Mouse (Mus musculus) adrenal gland, postnatal 25 days (tissue): ENCODE results near the gene Marveld1. TPM values are rescaled to one million over a fixed set of nuclear protein-coding genes. Genes with fewer than 3 reads are reported as not detected.
A peak's percentile ranks its signal among the peaks of the same experiment; 100 is the strongest.

Source experiments
- DNase-seq: peaks from one replicate; pipeline ENCODE4 v3.0.0; 2021; ENCODE audit warnings: mixed read lengths
- total RNA-seq: library from RNA; stranded (reverse); gene quantifications from 2 replicates; pipeline ENCODE4 v1.2.3, GENCODE M21; 2021

Marveld1 gene
- total RNA-seq, 1 experiment from 2014 or later = 45.0 TPM

GRCm38 (mm10) chr19:42139724-42140517 lies 7.3 kb upstream of the Marveld1 start:
- DNase-seq = no peak

DNA sequence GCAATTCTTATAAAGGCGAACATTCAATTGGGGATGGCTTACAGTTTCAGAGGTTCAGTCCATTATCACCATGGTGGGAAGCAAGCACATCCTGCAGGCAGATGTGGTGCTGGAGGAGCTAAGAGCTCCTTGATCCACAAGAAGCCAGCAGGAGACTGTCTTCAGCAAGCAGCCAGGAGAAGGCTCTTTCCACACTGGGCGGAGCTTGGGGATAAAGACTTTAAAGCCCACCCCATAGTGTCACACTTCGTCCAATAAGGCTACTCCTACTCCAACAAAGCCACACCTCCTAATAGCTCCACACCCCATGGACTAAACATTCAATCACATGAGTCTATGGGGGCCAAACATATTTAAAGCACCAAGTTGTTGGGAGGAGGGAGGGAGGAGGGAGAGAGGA lies 5.2 kb upstream of the Marveld1 start:
- DNase-seq = no peak

DNA sequence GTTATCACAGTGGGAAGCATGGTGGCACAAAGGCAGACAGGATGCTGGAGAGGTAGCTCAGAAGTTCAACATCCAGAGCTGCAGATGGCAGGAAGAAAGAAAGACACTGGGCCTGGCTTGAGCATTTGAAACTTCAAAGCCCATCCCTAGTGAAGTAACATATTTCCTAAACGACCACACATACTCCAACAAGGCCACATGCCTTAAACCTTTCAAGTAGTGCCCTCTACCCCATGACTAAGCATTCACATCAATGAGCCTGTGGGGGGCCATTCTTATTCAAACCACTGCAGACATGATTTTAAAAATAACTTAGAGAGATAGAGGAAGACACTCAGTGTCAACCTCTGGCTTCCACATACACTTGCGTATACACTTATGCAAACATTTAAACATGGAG lies 4.4 kb upstream of the Marveld1 start:
- no peak for DNase-seq

GRCm38 (mm10) chr19:42144067-42144466 lies 3.1 kb upstream of the Marveld1 start:
- DNase-seq = no peak

DNA sequence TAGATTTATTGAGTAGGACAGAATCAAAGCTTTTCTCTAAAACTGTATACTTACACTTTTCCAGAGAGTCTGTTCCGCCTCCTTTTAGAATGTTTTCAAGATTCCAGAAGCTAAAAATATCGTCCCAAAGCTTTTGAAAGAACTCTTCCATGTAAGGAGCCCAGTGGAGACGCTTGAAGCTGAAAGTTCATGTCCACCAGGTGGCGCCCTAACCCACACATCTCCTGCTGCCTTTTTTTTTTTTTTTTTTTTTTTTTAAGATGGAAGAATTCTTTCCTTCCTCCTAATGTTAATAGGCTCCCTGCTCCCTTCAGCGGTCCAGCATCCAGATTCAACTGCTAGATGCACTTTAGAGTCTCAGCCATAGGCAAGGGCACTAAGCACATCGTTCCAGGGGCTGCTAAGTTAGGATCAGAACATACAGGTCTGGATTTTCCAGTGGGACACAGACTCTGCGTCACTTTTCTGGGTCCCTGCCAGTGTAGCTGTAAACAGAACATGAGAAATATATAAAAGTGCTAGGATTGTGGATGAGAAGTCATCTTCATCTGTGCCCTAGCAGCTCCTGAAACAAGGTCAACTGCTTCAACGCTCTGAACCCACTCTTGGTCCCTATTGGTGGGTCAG lies 2.5 kb upstream of the Marveld1 start:
- peak; percentile 87 for DNase-seq

DNA sequence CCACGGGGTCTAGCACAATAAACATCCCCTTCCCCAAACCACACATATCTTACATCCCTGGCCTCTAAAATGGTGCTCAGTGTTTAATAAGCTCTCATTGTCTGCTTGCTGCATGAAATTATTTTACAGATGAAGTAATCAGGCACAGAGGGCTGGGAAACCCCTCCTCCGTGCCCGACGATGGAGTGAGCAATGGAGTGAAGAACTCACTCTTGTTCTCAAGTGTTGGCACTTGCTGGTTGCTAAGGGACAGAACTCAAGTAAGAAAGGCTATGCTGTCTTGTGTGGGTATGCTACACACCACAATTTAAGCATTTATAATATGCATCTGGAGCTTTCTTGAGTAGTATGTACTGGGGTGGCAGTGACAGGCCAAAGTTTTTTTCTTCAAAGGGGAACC lies 2.0 kb upstream of the Marveld1 start:
- DNase-seq = no peak

GRCm38 (mm10) chr19:42145731-42146130 lies 1.5 kb upstream of the Marveld1 start:
- no peak for DNase-seq

- DNase-seq = no peak
These were observed 757 bp upstream of the Marveld1 start for GRCm38 (mm10) chr19:42146276-42147010.

GRCm38 (mm10) chr19:42147769-42148568 lies 769 bp downstream of the Marveld1 start:
- DNase-seq = peak; percentile 72

GRCm38 (mm10) chr19:42148569-42148860 lies 1.3 kb downstream of the Marveld1 start:
- DNase-seq = no peak

DNA sequence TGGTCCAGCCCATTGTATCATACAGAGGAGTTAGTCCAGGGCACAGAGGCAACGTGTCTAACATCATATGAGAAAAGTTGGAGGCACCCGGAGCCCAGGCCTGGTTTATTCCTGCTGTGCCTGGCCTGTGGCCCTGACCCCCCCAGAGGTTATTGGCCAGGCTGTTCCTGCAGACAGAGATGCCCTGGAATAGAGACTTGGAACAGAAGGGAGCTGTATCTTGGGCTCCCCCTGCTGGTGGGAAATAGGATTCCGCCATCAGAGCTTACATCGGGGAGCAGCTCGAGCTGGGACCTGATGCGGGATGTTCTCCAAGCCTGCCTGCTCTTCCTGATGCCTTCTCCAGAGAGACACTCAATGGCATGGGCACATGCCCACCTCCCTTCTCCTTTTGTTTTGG lies 4.8 kb downstream of the Marveld1 start:
- peak; percentile 82 for DNase-seq

DNA sequence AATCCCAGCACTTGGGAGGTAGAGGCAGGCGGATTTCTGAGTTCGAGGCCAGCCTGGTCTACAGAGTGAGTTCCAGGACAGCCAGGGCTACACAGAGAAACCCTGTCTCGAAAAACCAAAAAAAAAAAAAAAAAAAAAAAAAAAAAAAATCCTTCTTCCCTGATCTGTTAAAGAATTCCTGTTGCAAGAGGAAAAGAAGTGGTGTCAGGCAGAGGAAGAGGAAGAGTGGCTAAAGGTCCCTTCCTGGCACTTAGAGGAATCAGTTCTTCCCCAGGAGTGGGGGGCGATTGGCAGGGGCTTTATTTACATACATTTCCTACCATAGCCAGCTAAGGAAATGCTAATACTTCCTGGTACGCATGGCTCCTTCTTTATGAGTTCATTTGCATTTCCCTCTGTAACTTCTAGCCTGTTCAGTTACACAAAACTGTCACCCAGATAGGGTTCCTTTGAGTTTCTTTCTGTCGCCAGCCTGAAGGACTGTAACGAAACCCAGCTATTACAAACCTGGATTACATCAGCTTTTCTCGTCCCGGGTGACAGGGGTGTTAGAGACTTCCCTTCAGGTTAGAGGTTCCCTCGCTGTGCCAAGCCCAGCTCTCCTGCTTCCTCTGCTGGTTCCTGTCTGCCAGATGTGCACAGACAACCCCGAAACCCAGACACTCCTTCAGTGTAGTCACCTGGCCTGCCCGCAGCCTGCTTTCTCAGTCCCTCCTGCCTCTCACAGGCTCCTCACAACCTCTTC lies 10.5 kb downstream of the Marveld1 start:
- no peak for DNase-seq

GRCm38 (mm10) chr19:42158246-42159017 lies 11.2 kb downstream of the Marveld1 start:
- no peak for DNase-seq

DNA sequence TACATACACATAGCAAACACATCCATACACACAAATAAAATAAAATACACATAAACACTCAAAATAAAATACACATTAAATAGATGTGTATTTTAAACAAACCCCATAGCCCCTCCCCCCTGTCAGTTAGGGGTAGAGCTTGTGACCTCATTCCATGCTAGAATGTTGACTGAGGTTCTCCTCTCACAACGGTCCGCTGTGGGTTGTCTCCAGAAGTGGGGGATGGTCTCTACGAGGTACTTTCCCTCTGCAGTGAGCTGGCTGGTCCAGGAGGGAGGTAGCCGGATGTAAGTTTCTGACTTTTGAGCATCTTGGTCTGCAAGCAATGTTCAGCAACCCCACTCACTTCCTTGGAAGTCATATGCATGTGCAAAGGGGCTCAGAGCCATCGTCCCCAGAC lies 16.6 kb downstream of the Marveld1 start, which contains the start of gene Zfyve27:
Zfyve27 (plus strand) TSS at position 188 of the 400 bp plus-strand sequence.
- DNase-seq = no peak

- DNase-seq = no peak
These were observed 17.0 kb downstream of the Marveld1 start for GRCm38 (mm10) chr19:42164188-42164587.

- DNase-seq = peak; percentile 94
These were observed 18.9 kb downstream of the Marveld1 start for GRCm38 (mm10) chr19:42166130-42166529.

DNA sequence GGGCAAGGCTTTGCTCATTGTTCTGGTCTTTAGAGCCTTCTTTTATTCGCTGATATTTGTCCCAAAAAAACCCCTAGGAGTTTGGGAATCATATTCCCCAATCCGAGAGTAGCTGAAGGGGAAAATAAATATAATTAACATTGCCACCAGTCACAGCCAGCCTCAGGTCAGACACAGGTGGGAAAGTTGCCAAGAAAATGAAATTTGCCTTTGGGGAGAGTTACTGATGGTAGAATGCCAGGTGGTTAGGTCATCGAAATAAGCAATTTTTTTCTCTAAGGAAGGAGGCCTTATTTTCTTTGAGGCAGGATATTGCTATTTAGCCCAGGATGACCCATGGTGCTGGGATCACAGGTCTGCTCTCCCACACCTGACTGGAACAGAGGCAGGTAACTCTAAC lies 19.6 kb downstream of the Marveld1 start:
- no peak for DNase-seq

DNA sequence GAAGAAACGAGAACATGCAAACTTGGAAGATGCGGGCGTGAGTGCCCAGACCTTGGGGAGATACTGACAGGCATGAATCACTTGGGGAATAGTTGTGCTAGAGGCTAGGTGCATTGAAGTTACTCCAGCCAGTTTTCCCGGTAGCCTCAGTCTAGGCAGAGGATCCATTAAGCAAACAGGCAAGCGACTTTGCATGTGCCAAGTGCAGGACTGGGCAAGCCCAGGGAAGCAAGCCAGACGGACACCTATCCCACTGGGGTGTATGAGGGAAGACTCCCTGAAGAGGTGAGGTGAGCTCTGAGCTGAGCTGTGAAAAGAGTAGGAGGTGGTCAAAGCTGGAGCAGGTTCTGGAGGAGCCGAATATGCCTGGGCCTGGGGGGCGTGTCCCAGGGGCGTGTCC lies 20.3 kb downstream of the Marveld1 start:
- DNase-seq = no peak

- DNase-seq = no peak
These were observed 22.2 kb downstream of the Marveld1 start for GRCm38 (mm10) chr19:42169322-42169975.
